Mouse (Mus musculus) ovary, postnatal 36 days (tissue): ENCODE measurements around the gene Dctn5.
A peak's percentile ranks its signal among the peaks of the same experiment; 100 is the strongest.

Experiments
- DNase-seq: peaks from one replicate; pipeline ENCODE4 v3.0.0; 2022; ENCODE audit warnings: low spot score, mixed read lengths

Gene Dctn5

GRCm38 (mm10) chr7:122160037-122160436 lies 27.2 kb downstream of the Dctn5 start:
- DNase-seq = no peak

- DNase-seq = no peak
These were observed 30.9 kb downstream of the Dctn5 start for GRCm38 (mm10) chr7:122163766-122164165.

DNA sequence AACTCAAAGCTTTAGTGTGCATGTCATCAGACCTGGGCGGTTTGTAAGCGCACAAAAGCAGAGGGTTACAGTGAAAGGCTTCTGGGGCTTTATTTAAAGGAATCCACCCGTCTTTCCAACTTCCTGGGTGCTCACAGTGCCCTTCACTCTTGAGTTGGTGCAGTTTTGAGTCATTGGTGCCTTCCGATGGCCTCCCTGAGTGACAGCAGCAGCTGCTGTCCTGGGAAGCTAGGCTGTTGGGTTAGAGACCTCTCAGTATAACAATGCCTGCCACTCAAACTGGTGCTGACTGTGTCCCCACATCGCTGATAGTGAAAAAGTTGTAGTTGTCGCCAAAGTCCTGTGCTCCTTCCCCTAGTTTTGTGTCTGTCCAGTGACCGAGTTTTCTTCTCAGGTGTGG lies 34.4 kb downstream of the Dctn5 start:
- no peak for DNase-seq

- no peak for DNase-seq
These were observed 37.9 kb downstream of the Dctn5 start for GRCm38 (mm10) chr7:122170705-122171104.

- no peak for DNase-seq
These were observed 38.8 kb downstream of the Dctn5 start for GRCm38 (mm10) chr7:122171613-122172012.

DNA sequence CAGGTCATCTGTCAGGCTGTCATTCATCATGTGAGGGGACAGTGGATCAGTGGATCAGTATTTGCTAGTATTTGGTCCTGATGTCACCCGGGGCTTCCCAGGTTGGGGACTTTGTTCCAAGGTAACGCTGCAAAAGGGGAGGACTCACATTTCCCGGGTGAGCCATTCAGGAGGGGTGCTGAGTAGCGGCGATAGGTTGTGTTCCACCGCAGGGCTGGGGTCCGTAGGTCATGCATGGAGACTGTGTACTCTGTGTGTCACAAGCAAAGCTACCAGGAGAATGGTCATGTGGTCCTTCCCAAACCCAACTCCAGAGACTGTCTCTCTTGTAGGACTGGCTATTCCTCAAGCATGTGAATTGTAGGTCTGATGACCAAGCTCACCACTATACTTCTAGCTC lies 47.9 kb downstream of the Dctn5 start:
- DNase-seq = no peak

DNA sequence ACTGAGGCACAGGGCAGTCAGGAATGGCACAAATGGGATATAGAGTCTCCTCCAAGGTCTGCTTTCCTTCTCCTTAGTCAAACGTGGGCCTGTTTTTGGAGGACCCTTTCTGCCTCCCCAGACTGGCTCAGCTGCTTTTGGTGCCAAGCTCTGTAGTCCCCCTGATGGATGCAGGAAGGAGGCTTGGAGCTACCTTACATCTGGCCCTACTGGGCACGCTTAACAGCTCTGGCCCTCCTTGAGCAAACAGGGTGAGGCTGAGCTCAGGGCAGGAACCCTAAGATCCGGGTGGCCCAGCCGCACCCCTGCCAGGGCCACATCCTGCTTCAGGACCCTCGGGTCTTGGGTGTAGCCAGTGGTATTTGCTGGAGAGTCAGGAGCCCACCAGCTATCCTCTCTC lies 51.7 kb downstream of the Dctn5 start:
- DNase-seq = no peak

- no peak for DNase-seq
These were observed 53.2 kb downstream of the Dctn5 start, which contains the start of gene Ern2 for GRCm38 (mm10) chr7:122186043-122186442. TSS of gene Ern2 (minus strand) at chr7:122186207.

- peak; percentile 30 for DNase-seq
These were observed 56.6 kb downstream of the Dctn5 start for GRCm38 (mm10) chr7:122189484-122189883.

- no peak for DNase-seq
These were observed 58.3 kb downstream of the Dctn5 start for GRCm38 (mm10) chr7:122191097-122191496.

GRCm38 (mm10) chr7:122193919-122194318 lies 61.1 kb downstream of the Dctn5 start:
- DNase-seq = no peak

- no peak for DNase-seq
These were observed 63.9 kb downstream of the Dctn5 start for GRCm38 (mm10) chr7:122196771-122197170.

GRCm38 (mm10) chr7:122197306-122197705 lies 64.5 kb downstream of the Dctn5 start:
- no peak for DNase-seq
